Mouse (Mus musculus) forebrain, embryonic 14.5 days (tissue): ENCODE measurements around the gene Pcmtd2. TPM values are rescaled to one million over a fixed set of nuclear protein-coding genes. Genes with fewer than 3 reads are reported as not detected.

Source experiments
- ATAC-seq: fragments of 200-750 bp; cut with Nextera tagmentation; 2 replicates; pipeline ENCODE4 v1.8.0; 2017; ENCODE audit warnings: mild to moderate bottlenecking, moderate library complexity
- DNase-seq: peaks from one replicate; pipeline ENCODE4 v3.0.0-alpha.2; 2015; ENCODE audit warnings: low spot score
- H3K27ac ChIP-seq: fragments of 300-500 bp; sonication (generic); 2 replicates; pipeline ENCODE4 v1.5.1; 2014; ENCODE audit warnings: low read depth, mild to moderate bottlenecking, control low read depth, low read length, moderate library complexity
- H3K27me3 ChIP-seq: fragments of 300-500 bp; sonication (generic); replicated peaks from 2 replicates; pipeline ENCODE4 v1.6.1; 2014; ENCODE audit warnings: low read length, control low read depth, mixed read lengths; ENCODE audit not compliant: control insufficient read depth, insufficient read depth
- H3K36me3 ChIP-seq: fragments of 300-500 bp; sonication (generic); 2 replicates; pipeline ENCODE4 v1.6.1; 2014; ENCODE audit warnings: low read length, control low read depth; ENCODE audit not compliant: control insufficient read depth, insufficient read depth
- H3K4me1 ChIP-seq: fragments of 300-500 bp; sonication (generic); 2 replicates; pipeline ENCODE4 v1.6.1; 2014; ENCODE audit warnings: antibody characterized with exemption, low read length, control low read depth; ENCODE audit not compliant: control insufficient read depth, insufficient read depth
- H3K4me2 ChIP-seq: fragments of 300-500 bp; sonication (generic); 2 replicates; pipeline ENCODE4 v1.6.1; 2014; ENCODE audit warnings: mild to moderate bottlenecking, control low read depth, low read length
- H3K4me3 ChIP-seq: fragments of 300-500 bp; sonication (generic); 2 replicates; pipeline ENCODE4 v1.5.1; 2014; ENCODE audit warnings: low read depth, low read length, control low read depth
- H3K9ac ChIP-seq: fragments of 300-500 bp; sonication (generic); 2 replicates; pipeline ENCODE4 v1.6.1; 2014; ENCODE audit warnings: mild to moderate bottlenecking, low read length, control low read depth, moderate library complexity
- H3K9me3 ChIP-seq: fragments of 300-500 bp; sonication (generic); replicated peaks from 2 replicates; pipeline ENCODE4 v1.6.1; 2016; ENCODE audit warnings: low read length, control low read depth, mixed read lengths; ENCODE audit not compliant: control insufficient read depth
- WGBS: fragments of 180-500 bp; shearing (Covaris S2); extraction: QIAGEN DNeasy Blood & Tissue Kit; methylation state at CpG from one replicate; pipeline ENCODE4 v1.1.7; 2014; 5-methylcytosine and 5-hydroxymethylcytosine counted together
- polyA plus RNA-seq: library from polyadenylated mRNA; unstranded; fragments of >200 nt; fragmentation: Nextera tagmentation; extraction: Ambion mirVana; gene quantifications from 2 replicates; pipeline ENCODE4 v1.2.1, GENCODE M21; 2014

Gene Pcmtd2
- polyA plus RNA-seq, 1 experiment from 2014 or later = 30.0 TPM

- DNase-seq (no peak), ATAC-seq (no peak)
- H3K9ac ChIP-seq = no peak overlapping the region
- H3K27ac ChIP-seq = no peak overlapping the region
- peaks cover 58% of the 10 kb centered on the region for H3K36me3 ChIP-seq
- H3K4me1 ChIP-seq = no peaks in the 10 kb centered on the region
- H3K4me2 ChIP-seq = no peak overlapping the region
- no peaks in the 10 kb centered on the region for H3K27me3 ChIP-seq
- WGBS = 81% methylated on average over 5 of the region's 5 CpGs
- H3K4me3 ChIP-seq = no peak overlapping the region
- H3K9me3 ChIP-seq = no peaks in the 10 kb centered on the region
These were observed 8.2 kb downstream of the Pcmtd2 start for GRCm38 (mm10) chr2:181845709-181846394.

GRCm38 (mm10) chr2:181863791-181864535 is 26.3 kb downstream of the Pcmtd2 start, which contains the start of gene Polr3k:
Polr3k (plus strand) TSS chr2:181864337.
- DNase-seq (peak; percentile 99), ATAC-seq (peak; percentile 100)
- Histone ChIP-seq H3K4me1 (peaks cover 10% of the 10 kb centered on the region), H3K27ac (peak within 1 kb of the TSS; percentile 90), H3K27me3 (no peaks in the 10 kb centered on the region), H3K9ac (peak within 1 kb of the TSS; percentile 76), H3K9me3 (no peaks in the 10 kb centered on the region), H3K4me3 (peak within 1 kb of the TSS; percentile 81), H3K4me2 (peak within 1 kb of the TSS; percentile 85), H3K36me3 (peaks cover 13% of the 10 kb centered on the region)
- WGBS = under 1% methylated on average over 35 of the region's 35 CpGs

GRCm38 (mm10) chr2:181864536-181864860 is 26.8 kb downstream of the Pcmtd2 start:
- no peaks in the 10 kb centered on the region for H3K27me3 ChIP-seq
- peaks cover 19% of the 10 kb centered on the region for H3K36me3 ChIP-seq
- H3K4me3 ChIP-seq = peak overlapping the region; percentile 81
- H3K27ac ChIP-seq = peak overlapping the region; percentile 90
- peak overlapping the region; percentile 85 for H3K4me2 ChIP-seq
- ATAC-seq = peak; percentile 52
- no peaks in the 10 kb centered on the region for H3K9me3 ChIP-seq
- under 1% methylated on average over 22 of the region's 22 CpGs for WGBS
- H3K4me1 ChIP-seq = peaks cover 10% of the 10 kb centered on the region
- H3K9ac ChIP-seq = peak overlapping the region; percentile 71
- DNase-seq = no peak

GRCm38 (mm10) chr2:181866931-181867330 is 29.3 kb downstream of the Pcmtd2 start:
- no peak overlapping the region for H3K9ac ChIP-seq
- DNase-seq (peak; percentile 84), ATAC-seq (no peak)
- H3K4me2 ChIP-seq = no peak overlapping the region
- WGBS = 57% methylated on average over 5 of the region's 5 CpGs
- no peak overlapping the region for H3K4me3 ChIP-seq
- peaks cover 10% of the 10 kb centered on the region for H3K4me1 ChIP-seq
- H3K27me3 ChIP-seq = no peaks in the 10 kb centered on the region
- no peaks in the 10 kb centered on the region for H3K9me3 ChIP-seq
- H3K27ac ChIP-seq = no peak overlapping the region
- H3K36me3 ChIP-seq = peaks cover 30% of the 10 kb centered on the region

- DNase-seq (no peak), ATAC-seq (no peak)
- no peaks in the 10 kb centered on the region for H3K9me3 ChIP-seq
- no peak overlapping the region for H3K27ac ChIP-seq
- H3K9ac ChIP-seq = no peak overlapping the region
- H3K4me1 ChIP-seq = no peaks in the 10 kb centered on the region
- H3K4me2 ChIP-seq = no peak overlapping the region
- no peaks in the 10 kb centered on the region for H3K27me3 ChIP-seq
- WGBS = 93% methylated on average over 2 of the region's 2 CpGs
- no peak overlapping the region for H3K4me3 ChIP-seq
- peaks cover 37% of the 10 kb centered on the region for H3K36me3 ChIP-seq
These were observed 33.4 kb downstream of the Pcmtd2 start for GRCm38 (mm10) chr2:181871039-181871438.

- ATAC-seq (no peak), DNase-seq (no peak)
- Histone ChIP-seq H3K4me1 (no peaks in the 10 kb centered on the region), H3K27ac (no peak overlapping the region), H3K9ac (no peak overlapping the region), H3K4me2 (no peak overlapping the region), H3K4me3 (no peak overlapping the region), H3K36me3 (peaks cover 14% of the 10 kb centered on the region), H3K9me3 (no peaks in the 10 kb centered on the region), H3K27me3 (no peaks in the 10 kb centered on the region)
- WGBS = 71% methylated on average over 1 of the region's 1 CpGs
These were observed 41.2 kb downstream of the Pcmtd2 start for GRCm38 (mm10) chr2:181878903-181879302.

GRCm38 (mm10) chr2:181883022-181883749 is 45.5 kb downstream of the Pcmtd2 start:
- Histone ChIP-seq H3K9me3 (no peaks in the 10 kb centered on the region), H3K9ac (no peak overlapping the region), H3K36me3 (no peaks in the 10 kb centered on the region), H3K4me3 (no peak overlapping the region), H3K4me2 (no peak overlapping the region), H3K27me3 (no peaks in the 10 kb centered on the region), H3K4me1 (no peaks in the 10 kb centered on the region), H3K27ac (no peak overlapping the region)
- DNase-seq (no peak), ATAC-seq (no peak)
- 95% methylated on average over 3 of the region's 3 CpGs for WGBS
